Mouse (Mus musculus) right cerebral cortex, postnatal 25 days (tissue): ENCODE measurements around the gene Itga9.

Experiments used
- DNase-seq: peaks from one replicate; pipeline ENCODE4 v3.0.0; 2022

Itga9 gene

DNA sequence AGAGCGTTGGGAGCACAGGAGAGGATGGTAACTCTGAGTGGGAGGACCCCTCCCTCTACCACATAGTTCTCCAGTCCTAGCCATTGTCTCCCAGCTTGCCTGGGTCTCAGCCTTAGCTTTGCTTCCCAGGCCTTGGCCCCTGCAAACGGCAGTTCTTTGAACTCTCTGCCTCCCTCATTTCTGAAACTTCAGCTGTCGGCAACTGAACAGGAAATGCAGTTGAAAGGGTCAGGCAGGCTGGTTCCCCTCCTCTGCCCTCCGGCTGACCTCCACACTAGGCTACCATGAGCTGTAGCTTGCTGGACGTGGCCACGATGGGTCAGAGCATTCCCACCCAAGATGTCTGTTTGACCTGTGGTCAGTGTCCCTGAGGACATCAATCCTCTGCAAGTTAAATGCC, 48.5 kb downstream of the Itga9 start:
- no peak for DNase-seq

DNA sequence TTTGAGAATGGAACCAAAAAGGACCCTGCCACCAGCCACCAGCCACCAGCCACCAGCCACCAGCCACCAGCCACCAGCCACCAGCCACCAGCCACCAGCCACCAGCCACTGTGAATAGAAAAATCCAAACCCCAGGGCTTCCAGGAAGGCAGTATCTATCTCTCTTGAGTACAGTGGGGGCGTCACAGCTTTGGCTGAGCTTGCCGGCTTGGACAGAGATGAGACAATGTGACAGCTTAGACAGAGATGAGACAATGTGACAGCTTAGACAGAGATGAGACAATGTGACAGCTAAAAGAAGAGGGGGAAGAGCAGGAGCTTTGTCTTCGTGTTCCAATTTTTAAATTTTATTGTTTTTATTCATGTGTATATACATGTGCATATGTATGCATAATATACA, 49.2 kb downstream of the Itga9 start:
- no peak for DNase-seq

DNA sequence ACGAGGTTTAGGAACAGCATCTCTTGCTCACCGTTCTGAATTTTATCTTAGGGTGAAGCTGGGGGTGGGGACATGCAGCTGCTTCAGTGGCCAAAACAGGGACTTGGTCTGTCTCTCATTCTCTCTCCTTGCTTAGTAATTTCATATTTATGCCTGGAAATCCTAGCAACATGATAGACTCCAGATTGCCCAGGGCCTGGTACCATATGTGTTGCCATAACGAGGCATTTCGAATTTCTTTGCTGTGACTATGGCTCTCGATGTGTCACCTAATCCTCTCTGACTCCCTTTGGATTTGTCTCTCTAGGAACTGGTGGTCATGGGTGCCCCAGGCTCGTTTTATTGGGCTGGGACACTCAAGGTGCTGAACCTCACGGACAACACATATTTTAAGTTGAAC, 51.7 kb downstream of the Itga9 start:
- peak; percentile 5 for DNase-seq

DNA sequence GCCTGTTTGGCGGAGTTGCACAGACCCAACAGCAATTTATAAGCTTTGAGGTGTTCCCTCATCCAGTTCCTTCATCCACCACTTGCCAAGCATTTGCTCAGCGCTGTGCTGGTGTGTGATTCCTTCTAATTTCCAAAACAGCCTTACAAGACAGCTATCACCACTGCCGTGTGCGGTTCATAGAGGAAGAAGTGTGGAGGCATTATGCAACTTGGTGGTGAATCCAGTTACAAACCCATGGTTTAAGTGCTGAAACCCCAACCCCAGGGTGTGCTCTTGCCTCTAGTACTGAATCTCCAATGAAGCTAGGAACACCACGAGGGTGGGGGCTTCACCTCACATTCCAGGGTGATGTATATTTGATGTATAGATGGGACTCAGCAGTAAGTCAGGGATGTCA, 53.3 kb downstream of the Itga9 start:
- no peak for DNase-seq

DNA sequence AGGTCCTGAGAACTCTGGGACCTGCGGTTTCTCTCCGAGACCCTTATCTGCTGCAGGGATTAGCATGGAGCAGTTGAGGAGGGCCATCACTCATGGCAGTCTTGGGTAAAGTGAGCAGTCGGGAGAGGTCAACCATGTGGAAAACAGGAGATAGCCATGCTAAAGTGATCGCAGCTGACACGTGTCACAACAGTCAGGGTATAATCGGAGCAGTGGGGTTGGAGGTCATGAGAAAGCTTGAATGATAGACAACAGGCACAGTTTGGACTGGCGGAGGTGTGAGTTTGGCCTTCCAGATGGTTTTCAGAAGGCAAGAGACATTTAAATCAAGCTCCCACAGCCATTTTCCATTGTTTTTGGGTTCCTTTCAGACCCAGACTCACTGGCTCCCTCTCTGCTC, 53.8 kb downstream of the Itga9 start:
- DNase-seq: no peak

DNA sequence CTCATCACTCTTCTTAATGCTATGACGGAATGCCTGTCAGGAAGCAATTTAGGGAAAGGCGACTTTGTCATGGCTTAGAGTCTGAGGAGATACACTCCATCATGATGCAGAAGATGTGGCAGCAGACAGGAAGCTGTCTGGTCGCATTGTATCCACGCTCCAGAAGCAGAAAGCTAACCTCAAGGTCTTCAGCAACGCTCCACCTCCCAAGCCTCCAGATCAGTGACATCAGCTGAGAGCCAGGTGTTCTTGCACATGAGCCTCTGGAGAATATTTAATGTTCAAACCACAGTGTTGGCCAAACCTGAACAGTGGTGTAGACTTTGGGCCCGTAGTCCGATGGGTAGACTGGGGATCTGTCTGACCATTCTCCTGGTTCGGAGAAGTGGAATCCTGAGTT, 55.5 kb downstream of the Itga9 start:
- DNase-seq: no peak

DNA sequence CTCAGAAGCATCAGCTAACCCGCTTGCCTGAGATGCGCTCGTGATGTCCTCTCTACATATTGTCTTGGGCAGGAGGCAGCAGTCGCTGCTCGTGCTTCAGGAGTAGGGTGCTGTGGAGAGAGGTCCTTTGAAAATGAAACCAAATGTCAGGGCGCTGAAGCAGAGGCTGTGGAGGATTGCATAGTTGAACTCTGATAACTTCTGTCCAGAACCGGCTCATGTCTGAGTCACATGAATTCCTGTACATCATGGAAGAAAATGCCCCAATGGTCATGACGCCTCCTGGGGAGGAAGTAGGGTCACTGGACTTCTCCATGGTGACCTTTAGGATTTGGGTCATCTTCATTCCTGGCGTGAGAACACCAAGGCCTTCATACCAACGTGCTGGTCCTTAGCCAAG, 56.0 kb downstream of the Itga9 start:
- no peak for DNase-seq

DNA sequence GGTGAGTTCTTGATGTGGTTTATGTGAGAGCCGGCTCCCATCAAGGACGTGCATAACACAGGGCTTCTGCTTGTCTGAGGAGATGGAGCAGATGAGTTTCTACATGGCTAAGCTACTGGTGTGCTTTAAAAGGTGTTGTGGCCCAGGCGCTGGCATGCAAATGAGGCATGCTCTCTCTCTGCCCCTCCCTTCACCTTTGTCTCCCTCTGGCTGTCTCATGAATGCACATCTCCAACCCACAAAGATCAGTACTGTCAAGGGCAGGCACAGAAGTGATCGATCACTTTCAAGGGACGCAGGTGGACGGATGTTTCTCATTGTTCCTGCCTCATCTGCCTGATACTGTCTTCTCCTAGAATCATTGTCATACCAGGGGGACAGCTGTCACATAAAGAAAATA, 57.4 kb downstream of the Itga9 start:
- DNase-seq: no peak

DNA sequence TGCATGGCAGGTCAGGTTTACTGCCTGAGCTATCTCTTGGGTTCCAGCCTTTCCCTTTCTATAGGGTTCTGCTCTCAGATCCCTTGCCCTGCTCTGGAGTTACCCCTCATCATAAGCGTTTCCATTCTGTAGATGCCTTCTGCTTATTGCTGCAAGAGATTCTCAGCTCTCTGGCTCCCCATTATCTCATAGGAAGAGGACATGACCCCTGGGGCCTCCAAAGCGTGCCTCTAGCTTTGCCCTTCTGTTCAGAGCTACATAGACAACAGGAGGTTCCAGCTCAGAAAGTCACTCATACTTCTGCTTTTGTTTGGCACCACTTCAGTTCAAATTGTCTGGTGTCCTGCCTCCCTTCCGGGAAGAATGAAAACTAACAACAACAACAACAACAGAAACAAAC, 59.6 kb downstream of the Itga9 start:
- no peak for DNase-seq

DNA sequence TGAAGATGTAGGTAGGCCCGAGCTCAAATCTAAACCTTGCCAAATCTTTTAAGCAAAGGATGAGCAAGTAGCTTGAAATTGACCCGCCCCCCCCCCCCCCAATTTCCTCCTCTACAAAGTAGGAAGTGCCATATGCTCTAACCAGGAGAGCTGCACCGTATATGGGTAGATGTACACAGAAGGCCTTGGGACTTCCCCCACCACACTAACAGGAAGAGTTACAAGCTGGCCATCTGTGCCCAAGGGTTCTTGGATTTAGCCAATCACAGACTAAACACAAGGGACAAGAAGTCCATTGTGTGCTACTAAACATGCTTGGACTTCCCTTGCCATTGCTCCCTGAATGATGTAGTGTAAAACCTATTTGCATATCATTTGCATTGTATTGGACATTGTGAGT, 63.2 kb downstream of the Itga9 start:
- no peak for DNase-seq

DNA sequence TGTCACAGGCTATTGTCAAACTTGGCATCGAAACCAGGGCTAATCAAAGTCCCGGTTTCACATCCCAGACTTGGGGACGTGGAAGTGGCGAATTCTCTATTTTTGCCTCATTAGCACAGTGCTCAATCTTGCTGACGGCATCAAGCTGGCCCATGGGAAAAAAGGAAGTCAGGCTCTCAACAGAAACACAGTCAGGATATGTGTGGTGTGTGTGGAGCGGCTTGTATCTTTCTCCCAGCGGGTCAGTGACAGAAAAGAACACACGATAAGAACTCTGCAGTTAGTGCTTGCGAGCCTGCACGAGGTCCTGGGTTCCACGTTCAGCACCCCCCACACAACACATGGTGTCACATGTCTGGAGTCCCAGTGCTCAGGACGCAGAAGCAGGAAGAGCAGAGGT, 67.8 kb downstream of the Itga9 start:
- no peak for DNase-seq

DNA sequence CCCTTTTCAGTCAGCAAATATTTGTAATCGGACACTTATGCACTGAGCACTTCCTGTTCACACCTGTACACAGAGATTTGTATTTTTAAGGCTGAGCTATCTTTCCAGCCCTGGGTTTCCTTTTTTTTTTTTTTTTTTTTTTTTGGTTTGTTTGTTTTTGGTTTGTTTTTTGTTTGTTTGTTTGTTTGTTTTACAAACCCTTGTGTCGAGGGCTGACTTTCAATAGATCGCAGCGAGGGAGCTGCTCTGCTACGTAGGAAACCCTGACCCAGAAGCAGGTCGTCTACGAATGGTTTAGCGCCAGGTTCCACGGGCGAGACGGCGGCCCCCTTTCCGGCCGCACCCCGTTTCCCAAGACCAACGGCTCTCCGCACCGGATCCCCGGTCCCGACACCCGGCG, 68.3 kb downstream of the Itga9 start:
- DNase-seq: no peak

DNA sequence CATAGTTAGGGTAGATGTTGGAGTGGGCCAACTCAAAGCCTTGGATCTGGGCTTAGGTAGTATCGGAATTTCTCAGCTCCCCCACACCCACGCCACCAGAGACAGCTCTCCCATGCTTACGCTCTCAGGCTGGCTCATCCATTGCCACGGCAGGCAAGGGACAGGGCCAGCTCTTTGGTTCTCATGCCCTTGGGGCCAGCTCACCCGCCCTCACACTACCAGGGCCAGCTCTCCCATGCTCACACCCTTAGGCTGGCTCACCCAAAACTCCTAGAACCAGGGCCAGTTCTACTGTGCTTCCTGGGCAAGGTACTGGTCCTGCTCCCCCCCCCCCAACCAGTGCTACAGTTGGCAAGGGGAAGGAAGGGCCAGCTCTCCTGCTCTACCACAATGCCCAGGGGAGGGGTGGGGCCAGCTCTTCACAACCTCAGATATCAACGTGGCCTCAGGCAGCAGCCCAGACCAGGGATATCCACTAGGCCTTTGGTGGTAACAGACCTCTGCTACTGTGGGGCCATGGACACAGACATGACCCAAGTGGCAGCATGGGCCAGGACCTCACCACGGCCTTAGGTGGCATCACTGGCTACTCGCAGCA, 69.2 kb downstream of the Itga9 start:
- no peak for DNase-seq

DNA sequence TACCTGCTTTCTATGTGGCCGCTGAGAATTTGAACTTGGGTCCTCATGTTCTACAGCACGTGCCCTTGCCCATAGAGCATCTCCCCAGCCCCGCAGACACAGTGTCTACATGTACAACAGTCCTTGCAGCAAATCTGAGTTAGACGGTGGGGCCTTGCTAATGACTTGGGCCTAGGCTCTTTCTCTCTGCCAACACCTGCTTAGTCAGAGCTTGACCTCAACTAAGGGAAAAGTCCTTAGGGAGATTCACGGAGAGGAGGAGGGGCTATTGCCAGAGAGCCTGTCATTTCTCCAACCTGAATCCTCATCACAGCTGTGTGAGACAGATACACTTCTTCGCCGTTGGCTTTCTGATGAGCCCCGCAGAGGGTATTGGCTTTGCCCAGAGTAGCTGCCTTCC, 70.2 kb downstream of the Itga9 start:
- no peak for DNase-seq

DNA sequence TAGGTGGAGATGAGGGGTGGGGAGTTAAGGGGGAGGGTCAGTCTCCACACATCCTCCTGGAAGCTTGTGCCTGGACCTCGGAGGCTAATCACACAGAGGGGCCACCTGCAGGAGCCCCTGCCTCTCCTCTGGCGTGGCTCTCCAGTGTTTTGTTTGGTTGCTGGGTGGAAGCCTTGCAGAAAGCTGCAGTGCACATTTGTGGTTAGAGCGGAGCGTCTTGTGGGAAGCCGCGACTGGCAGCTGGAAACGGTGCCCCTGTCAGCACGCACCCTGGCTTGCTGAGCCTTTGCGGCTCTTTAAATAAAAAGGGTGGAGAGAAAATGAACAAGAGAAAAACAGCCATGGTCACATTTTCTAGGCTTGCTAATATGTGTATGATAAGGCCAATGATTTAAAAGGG, 70.9 kb downstream of the Itga9 start:
- DNase-seq: no peak

DNA sequence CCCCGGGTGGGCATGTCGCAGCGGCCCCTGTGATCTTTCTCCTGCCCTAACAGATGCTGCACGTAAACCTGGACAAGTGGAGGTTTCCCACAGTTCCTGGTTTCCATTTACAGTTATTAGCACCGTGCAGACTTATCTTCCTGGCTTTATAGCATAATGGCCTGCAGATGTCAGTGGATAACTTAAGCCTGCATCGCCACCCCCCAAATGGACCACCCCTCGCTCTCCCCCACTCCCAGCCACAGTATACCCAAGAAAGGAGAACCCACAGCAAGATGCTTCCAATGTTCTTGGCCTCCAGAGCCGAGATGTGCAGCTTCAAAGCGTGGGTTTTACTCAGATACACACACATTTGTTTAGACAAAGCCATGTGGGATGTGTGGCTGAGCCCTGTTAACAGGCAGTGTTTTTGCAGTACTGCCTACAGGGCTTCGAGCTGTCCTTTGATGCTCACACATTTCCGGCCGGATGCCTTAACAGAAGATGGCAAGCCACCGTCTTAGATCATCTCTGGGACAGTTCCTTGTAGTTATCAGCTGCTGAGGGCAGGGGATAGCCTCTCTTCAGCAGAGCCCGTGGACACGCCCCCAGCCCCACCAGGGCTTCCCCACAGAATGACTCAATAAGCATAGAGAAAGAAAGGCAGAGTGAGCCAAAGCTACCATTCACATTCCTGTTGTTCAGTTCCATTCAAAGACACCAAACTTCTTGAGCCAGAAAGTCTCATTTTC, 71.7 kb downstream of the Itga9 start:
- DNase-seq: no peak

DNA sequence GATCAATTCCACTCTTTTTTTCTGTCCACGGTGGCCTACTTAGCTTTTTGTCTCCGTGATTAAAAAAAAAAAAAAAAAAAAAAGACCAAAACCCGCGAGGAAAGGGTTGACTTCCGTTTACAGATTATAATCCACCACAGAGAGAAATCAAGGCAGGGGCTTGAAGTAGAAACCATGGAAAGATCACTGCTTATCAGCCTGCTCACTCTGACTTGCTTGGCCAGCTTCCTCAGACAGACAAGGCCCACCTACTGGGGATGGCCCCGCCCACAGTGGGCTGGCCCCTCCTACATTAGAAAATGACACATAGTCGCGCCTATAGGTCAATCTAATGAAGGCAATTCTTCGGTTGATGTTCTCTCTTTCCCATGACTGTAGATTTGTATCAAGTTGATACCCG, 72.3 kb downstream of the Itga9 start:
- no peak for DNase-seq

DNA sequence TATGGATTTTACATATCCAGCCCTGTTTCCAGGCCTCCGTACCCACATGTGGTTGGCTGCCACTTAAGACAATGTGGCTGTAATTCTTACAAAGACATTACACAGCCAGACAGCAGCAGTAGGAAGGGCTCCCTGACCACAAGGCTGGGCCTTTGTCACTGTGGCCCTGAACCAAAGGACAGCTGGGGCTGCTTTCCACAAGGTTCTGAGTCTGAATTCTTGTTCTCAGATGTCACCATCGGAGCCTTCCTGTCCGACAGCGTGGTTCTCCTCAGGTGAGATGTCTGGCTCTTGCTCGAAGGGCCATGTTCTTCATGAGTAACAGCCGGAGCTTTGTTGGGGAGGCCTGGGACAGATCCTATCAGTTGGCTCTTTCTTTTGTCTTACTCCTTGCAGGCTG, 75.0 kb downstream of the Itga9 start:
- DNase-seq: no peak

DNA sequence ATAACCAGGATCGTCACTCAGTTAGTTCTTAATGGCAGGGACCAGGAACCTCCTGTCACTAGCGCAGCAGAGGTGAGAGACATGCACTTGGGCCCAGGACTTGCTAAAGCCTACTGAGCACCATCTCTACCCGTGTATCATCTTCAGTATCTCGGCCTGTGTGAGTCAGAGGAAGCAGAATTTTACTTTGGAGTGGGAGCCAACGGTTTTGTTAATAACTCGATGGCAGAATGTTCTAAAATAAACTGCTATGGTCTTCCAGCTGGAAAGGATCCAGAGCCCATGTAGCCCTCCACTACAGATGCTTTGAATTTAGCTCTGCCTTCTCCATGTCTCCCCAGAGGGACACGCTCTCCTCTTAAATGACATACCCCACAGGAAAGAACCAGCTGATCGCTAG, 75.7 kb downstream of the Itga9 start:
- no peak for DNase-seq

DNA sequence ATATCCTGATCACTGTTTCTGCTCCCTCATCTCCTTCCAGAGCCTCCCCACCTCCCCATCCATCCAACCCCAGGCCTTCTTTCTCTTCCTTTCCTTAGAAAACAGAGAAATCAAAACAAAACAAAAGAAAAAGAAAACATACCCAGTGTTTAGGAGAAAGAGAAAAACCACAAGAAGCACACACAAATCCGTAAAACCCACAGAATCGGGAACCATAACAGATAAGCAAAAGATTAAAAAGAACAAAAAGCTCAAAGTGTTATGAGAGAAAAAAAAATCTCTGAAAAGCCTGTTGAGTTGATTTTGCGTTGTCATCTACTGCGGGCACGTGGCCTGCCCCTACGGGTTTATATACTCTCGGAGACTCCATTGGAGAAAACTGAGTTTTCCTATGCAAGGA, 77.0 kb downstream of the Itga9 start:
- DNase-seq: no peak

DNA sequence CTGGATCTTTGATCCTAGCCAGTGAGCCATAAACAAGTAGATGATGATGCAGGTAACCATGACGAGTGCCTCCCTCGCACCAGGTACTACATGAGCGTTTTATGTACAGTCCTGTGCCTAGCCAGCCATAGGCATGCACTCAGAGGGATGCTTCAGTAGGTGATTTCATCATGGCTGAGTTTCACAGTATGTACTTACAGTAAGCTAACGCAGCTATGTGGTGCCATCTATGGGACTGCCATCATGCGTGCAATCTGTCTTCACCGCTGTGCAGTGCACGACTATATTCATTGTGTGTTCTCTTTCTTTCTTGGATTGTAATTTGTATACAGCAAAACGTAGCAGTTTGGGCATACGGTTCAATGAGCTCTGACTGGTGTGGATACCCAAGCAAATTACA, 77.9 kb downstream of the Itga9 start:
- DNase-seq: no peak

DNA sequence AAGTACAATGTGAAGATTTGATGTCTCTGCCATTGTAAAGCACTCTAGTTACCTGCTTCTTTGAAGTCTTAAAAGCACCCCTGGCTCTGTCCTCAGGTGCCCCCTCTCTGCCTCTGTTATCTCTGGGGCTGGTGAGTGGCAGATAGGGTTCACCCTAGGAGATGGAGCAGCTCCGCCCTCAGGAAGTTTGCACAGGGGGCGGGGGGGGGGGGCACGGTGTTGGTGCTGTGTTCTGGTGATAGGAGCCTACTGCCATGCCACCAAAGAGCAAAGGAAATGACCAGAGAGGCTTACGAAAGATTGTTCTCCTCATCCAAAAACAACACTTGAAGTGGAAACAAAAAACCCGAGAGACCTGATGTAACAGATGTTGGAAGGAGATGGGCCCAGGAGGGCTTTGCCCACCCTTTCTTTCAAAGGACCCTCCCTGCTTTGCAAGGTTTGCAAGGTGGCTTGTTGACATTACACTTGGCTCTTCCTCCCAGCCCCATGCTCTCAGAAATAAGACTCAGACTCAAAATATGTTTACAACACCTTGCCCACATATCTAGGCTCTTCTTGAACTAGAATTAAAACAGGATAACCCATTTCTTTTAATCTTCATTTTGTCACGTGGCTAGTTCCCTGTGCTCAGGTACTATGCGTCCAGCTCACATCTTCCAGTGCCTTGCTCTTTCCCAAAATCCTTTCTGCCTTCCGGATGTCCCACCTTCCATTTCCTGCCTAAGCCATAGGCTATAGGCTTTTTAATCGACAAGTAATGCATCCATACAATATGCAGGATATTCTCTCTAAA, 79.9 kb downstream of the Itga9 start:
- no peak for DNase-seq

DNA sequence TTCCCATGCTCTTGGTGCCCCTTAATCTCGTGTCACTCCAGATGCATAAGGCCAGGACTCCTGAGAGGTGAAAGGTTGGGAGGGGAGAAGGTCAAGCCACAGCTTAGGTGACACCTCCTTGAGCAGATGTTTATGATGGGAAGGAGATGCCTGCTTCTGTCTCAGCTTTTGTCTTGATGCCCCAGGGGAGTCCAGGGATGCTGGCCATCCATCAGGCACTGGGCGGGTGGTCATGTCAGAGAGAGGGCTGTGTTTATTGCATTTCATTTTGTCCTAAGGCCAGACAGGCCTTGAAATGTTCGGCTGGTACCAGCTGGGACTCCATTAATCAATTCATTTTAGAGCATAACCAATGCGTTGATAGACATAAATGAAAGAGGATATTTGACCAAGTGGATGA, 81.8 kb downstream of the Itga9 start:
- no peak for DNase-seq

DNA sequence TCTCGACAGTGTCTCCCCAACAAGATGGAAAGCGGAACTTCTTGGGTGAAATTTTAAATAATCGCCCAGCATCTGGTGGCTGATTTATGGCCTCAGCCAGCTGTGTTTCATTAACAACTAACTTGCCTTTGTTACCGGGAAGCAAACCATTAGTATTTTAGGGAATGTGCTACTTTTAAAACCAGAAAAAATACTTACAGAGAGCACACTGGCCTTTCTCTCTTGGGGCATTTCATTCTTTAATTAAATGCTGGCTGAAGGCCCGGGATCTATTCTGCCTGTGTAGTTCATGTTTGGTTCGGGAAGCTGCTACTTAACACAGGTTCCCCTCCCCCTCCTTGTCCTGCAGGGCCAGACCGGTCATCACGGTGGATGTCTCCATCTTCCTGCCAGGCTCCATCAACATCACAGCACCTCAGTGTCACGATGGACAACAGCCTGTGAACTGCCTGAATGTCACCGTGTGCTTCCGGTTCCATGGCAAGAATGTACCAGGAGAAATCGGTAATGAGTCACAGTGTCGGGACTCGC, 82.5 kb downstream of the Itga9 start:
- DNase-seq: no peak
